Mouse (Mus musculus) lung, embryonic 15.5 days (tissue): ENCODE results near the gene Prkn. TPM values are rescaled to one million over a fixed set of nuclear protein-coding genes. Genes with fewer than 3 reads are reported as not detected.
"Not testable (repeated sequence)": the region's sequence is repeated elsewhere in the genome, so short reads cannot be mapped to it uniquely, and the experiment has no call there.

Source experiments
- ATAC-seq: fragments of 200-750 bp; cut with Nextera tagmentation; 2 replicates; pipeline ENCODE4 v1.8.0; 2017; ENCODE audit warnings: moderate number of reproducible peaks, borderline replicate concordance; ENCODE audit not compliant: low FRiP score, low TSS enrichment; ENCODE audit errors: extremely low read depth
- H3K27ac ChIP-seq: fragments of 300-500 bp; sonication (generic); 2 replicates; pipeline ENCODE4 v1.5.1; 2015; ENCODE audit warnings: moderate library complexity, mild to moderate bottlenecking, inconsistent platforms
- H3K27me3 ChIP-seq: fragments of 300-500 bp; sonication (generic); 2 replicates; pipeline ENCODE4 v1.6.1; 2015; ENCODE audit warnings: inconsistent platforms
- H3K36me3 ChIP-seq: fragments of 300-500 bp; sonication (generic); 2 replicates; pipeline ENCODE4 v1.6.1; 2015; ENCODE audit warnings: inconsistent platforms
- H3K4me1 ChIP-seq: fragments of 300-500 bp; sonication (generic); 2 replicates; pipeline ENCODE4 v1.6.1; 2015; ENCODE audit warnings: inconsistent platforms
- H3K4me2 ChIP-seq: fragments of 300-500 bp; sonication (generic); 2 replicates; pipeline ENCODE4 v1.6.1; 2015; ENCODE audit warnings: inconsistent platforms, mild to moderate bottlenecking, moderate library complexity
- H3K4me3 ChIP-seq: fragments of 300-500 bp; sonication (generic); 2 replicates; pipeline ENCODE4 v1.5.1; 2015; ENCODE audit warnings: mild to moderate bottlenecking, inconsistent platforms
- H3K9ac ChIP-seq: fragments of 300-500 bp; sonication (generic); 2 replicates; pipeline ENCODE4 v1.6.1; 2015; ENCODE audit warnings: inconsistent platforms
- H3K9me3 ChIP-seq: fragments of 300-500 bp; sonication (generic); 2 replicates; pipeline ENCODE4 v1.6.1; 2016; ENCODE audit warnings: inconsistent platforms
- WGBS: fragments of 180-500 bp; shearing (Covaris S2); methylation state at CpG from one replicate; pipeline ENCODE4 v1.1.7; 2015; 5-methylcytosine and 5-hydroxymethylcytosine counted together
- polyA plus RNA-seq: library from polyadenylated mRNA; unstranded; fragments of >200 nt; fragmentation: Nextera tagmentation; extraction: Ambion mirVana; gene quantifications from 2 replicates; pipeline ENCODE4 v1.2.1, GENCODE M21; 2015

Gene Prkn
- polyA plus RNA-seq, 1 experiment from 2014 or later: 0.90 TPM

DNA sequence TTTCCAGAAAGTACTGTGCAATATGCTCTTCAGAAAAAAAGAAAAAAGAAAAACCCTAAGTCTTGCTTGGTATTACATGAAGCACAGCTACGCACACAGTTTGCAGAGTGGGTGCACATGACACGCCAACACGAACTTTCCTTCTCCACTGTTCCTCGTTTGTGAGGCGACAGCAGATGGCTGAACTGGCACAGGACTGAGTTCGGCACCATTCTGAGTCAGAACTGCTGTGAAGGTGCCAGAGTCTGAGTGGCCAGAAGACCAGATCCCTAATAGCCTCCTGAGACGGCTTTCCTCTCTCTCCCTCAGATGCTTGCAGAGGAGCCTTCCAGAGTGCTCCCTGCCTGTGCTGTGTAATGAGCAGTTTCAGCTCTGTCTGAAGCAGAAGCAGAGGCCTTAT, 317.4 kb downstream of the Prkn start:
- Histone ChIP-seq H3K4me2 (no peak overlapping the region), H3K4me3 (no peak overlapping the region), H3K36me3 (no peaks in the 10 kb centered on the region), H3K9me3 (no peaks in the 10 kb centered on the region), H3K27ac (no peak overlapping the region), H3K4me1 (no peaks in the 10 kb centered on the region), H3K27me3 (no peaks in the 10 kb centered on the region), H3K9ac (no peak overlapping the region)
- no peak for ATAC-seq
- WGBS: 58% methylated on average over 7 of the region's 7 CpGs

DNA sequence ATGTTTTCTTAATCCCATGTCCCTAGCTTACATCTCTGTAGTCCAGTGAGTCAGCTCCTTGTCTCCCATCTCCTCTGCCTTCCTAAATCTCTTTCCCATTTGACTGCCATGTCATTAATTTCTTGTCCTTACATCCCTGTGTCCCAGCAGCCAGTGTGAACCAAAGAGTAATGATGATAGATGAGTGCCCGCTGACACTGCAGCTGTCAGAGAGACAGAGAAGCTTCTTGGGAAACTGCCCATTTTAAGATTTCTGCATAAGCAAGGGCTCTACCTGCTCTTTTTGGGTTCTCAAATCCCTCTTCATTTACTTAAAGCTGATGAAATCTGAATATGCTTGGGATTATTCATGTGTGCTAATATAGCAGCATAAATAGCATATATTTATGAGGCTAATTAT, 321.3 kb downstream of the Prkn start:
- H3K4me2 ChIP-seq: no peak overlapping the region
- H3K4me3 ChIP-seq: no peak overlapping the region
- no peak for ATAC-seq
- no peaks in the 10 kb centered on the region for H3K27me3 ChIP-seq
- no peak overlapping the region for H3K27ac ChIP-seq
- no peaks in the 10 kb centered on the region for H3K4me1 ChIP-seq
- no peak overlapping the region for H3K9ac ChIP-seq
- 73% methylated on average over 1 of the region's 1 CpGs for WGBS
- no peaks in the 10 kb centered on the region for H3K9me3 ChIP-seq
- no peaks in the 10 kb centered on the region for H3K36me3 ChIP-seq

DNA sequence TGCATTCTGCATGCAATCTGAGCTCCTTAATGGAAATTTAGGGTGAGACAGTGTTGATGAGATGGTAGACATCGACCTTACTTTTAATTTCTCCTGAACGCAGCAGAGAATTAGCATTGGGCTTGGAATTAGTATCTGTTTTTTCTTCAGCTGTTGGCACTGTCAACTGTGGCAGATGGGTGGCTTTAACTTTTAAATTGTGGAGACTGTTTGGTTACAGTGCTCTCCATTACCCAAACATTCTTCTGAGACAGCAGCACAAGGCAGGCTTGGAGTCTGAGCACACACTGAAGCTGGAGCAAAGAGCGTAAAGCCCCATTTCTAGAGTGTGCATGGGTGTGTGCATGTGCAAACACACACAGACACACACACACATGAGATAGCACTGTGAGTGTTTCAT, 322.6 kb downstream of the Prkn start:
- H3K27ac ChIP-seq: no peak overlapping the region
- no peak for ATAC-seq
- no peaks in the 10 kb centered on the region for H3K36me3 ChIP-seq
- WGBS: 75% methylated on average over 3 of the region's 3 CpGs
- H3K4me1 ChIP-seq: no peaks in the 10 kb centered on the region
- no peak overlapping the region for H3K4me3 ChIP-seq
- no peak overlapping the region for H3K4me2 ChIP-seq
- no peak overlapping the region for H3K9ac ChIP-seq
- H3K9me3 ChIP-seq: no peaks in the 10 kb centered on the region
- no peaks in the 10 kb centered on the region for H3K27me3 ChIP-seq

DNA sequence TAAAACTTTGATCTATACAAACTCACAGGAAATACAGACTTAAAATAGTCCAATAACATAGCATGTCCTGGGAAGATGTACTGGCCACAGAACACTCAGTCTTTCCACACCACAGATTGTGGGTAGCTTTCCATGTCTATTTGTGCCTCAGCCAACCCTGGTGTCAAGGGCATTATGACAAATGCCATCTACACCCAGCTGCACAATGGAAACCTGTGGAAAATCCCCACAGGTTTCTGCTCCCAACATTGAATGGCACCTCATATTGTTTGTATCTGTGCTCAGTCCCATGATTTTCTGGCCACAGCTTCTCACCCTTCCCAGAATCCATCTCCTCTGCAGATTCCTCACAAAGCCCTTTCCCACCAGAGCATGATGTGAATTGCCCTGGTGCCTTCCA, 347.2 kb downstream of the Prkn start:
- no peak overlapping the region for H3K4me3 ChIP-seq
- ATAC-seq: no peak

DNA sequence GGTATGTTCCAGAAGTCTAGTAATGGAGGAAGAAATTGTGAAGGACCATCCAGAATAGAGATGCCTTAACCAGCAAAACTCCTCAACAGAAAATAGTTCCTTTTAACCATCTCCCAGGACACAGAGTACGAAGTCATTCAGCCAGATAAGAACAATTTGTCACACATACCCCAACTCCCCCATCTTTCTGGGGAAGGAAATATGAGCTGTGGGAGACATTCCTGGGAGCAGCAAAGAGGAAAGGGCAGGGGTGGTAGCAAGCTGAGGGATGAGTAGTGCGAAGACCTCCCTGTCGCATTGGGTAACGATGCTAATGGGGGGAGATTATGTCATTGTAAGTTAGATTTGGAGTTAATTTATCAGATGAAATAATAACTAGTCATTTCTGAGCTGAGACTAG, 348.3 kb downstream of the Prkn start:
- H3K27ac ChIP-seq: no peak overlapping the region
- no peaks in the 10 kb centered on the region for H3K4me1 ChIP-seq
- H3K9me3 ChIP-seq: no peaks in the 10 kb centered on the region
- no peak overlapping the region for H3K4me2 ChIP-seq
- no peak overlapping the region for H3K9ac ChIP-seq
- no peak overlapping the region for H3K4me3 ChIP-seq
- ATAC-seq: no peak
- H3K36me3 ChIP-seq: no peaks in the 10 kb centered on the region
- WGBS: 36% methylated on average over 4 of the region's 4 CpGs
- H3K27me3 ChIP-seq: no peaks in the 10 kb centered on the region

More for the DNA sequence above, 347.2 kb downstream of the Prkn start:
- Histone ChIP-seq H3K9ac (no peak overlapping the region), H3K36me3 (no peaks in the 10 kb centered on the region), H3K27ac (no peak overlapping the region), H3K27me3 (no peaks in the 10 kb centered on the region), H3K9me3 (no peaks in the 10 kb centered on the region), H3K4me1 (no peaks in the 10 kb centered on the region), H3K4me2 (no peak overlapping the region)

DNA sequence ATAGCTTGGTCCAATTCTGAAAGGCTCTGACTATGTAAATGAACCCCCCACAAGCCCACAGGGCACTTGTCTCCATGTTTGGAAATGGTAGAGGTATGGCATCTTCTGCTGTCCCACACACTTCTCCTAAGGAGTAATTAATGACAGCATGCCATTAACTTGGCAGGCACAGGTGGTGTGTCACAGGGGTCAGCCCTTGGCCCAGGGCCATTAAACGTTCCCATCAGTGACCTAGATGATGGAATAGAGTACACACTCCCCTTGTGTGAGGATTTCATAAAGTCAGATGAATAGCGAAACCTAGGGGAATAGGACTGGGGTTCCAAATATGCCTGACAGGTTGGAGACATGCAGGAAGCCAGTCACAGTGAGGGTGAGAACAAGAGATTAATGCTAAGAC, 350.1 kb downstream of the Prkn start:
- Histone ChIP-seq H3K4me1 (no peaks in the 10 kb centered on the region), H3K9ac (no peak overlapping the region), H3K27me3 (no peaks in the 10 kb centered on the region), H3K4me2 (no peak overlapping the region), H3K4me3 (no peak overlapping the region), H3K27ac (no peak overlapping the region), H3K9me3 (no peaks in the 10 kb centered on the region), H3K36me3 (no peaks in the 10 kb centered on the region)
- ATAC-seq: no peak
- WGBS: 45% methylated on average over 2 of the region's 2 CpGs

DNA sequence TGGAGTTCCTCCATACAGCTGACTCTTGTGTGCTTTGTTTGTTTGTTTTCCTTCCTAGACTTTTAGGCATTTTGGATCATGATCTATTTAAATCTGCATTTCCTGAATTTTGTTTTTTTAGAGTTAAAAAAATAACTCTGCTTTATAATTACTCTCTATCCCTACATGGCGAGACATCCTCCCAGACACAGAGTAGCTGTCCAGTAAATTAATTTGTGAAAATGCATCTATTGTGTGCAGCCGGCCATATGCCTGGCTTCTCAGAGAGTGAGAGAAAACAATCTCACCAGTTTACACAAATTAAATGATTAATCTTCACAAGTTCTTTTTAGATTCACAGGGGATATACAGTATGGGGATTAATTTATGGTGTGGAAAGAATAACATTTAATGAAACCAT, 357.9 kb downstream of the Prkn start:
- no peak overlapping the region for H3K4me3 ChIP-seq
- no peak for ATAC-seq
- no peak overlapping the region for H3K27ac ChIP-seq
- H3K9ac ChIP-seq: no peak overlapping the region
- no peaks in the 10 kb centered on the region for H3K27me3 ChIP-seq
- no peaks in the 10 kb centered on the region for H3K9me3 ChIP-seq
- WGBS: 48% methylated on average over 2 of the region's 2 CpGs
- H3K4me2 ChIP-seq: no peak overlapping the region
- no peaks in the 10 kb centered on the region for H3K4me1 ChIP-seq
- H3K36me3 ChIP-seq: no peaks in the 10 kb centered on the region

DNA sequence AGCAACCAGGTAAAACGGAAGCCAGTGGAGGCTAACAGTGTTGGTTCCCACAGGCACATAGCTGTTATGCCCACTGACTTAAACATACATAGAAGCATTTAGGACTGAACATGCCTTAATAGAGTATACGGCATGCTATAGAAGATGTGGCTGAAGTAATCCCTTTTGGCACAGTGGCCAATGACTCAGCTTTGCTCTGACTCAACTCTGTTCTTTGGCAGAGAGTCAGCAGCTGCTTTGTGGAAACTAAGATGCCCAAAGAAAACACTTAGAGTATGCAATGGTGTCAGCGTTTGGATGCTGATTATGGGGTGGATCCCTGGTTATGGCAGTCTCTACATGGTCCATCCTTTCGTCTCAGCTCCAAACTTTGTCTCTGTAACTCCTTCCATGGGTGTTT, 368.9 kb downstream of the Prkn start:
- WGBS: 74% methylated on average over 4 of the region's 4 CpGs

DNA sequence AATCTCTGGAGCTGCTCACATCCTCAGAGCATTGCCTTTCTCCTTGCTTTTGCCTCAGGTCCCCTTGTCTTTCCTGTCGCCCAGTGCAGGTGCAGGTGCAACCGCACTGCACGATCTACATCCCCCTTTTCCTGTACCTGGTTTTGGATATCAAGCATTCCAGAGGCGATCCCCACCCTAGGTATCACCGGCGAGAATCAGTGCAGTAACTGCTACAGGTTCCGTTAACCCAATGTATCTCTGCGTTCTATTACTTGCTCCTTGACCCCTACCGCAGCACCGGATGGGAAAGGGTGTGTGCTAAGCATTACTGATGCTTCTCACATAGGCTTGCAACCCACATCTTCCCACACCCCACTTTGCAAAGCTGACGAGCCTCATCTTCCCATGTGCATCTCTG, 370.8 kb downstream of the Prkn start:
- Histone ChIP-seq H3K4me1 (no peaks in the 10 kb centered on the region), H3K27me3 (no peaks in the 10 kb centered on the region), H3K4me2 (no peak overlapping the region), H3K9ac (no peak overlapping the region), H3K9me3 (no peaks in the 10 kb centered on the region), H3K4me3 (no peak overlapping the region), H3K36me3 (no peaks in the 10 kb centered on the region), H3K27ac (no peak overlapping the region)
- 77% methylated on average over 11 of the region's 11 CpGs for WGBS
- no peak for ATAC-seq

More for the DNA sequence above, 368.9 kb downstream of the Prkn start:
- H3K27me3 ChIP-seq, H3K9ac ChIP-seq, H3K9me3 ChIP-seq, H3K4me1 ChIP-seq, H3K4me2 ChIP-seq, H3K36me3 ChIP-seq, H3K4me3 ChIP-seq, ATAC-seq, H3K27ac ChIP-seq: not testable (repeated sequence)

DNA sequence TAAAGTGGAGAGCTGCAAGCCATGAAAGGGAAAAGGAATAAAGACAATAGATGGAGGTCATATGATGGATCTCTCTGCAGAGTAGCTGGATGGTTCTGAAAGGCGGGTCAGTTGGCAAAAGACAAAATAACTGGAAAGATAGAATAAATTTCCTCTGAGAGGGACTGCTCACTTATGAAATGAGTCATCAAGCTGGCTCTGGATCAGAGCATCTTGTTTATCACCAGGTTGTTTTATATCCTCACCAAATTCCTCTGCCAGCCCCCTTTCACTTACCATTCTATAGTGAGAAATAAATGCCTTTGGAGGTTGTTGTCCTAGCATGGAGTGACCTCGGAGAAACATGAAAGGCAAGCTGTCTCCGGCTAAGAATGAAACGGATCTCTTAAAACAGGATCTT, 371.4 kb downstream of the Prkn start:
- WGBS: 45% methylated on average over 4 of the region's 4 CpGs
- H3K9ac ChIP-seq: no peak overlapping the region
- H3K27ac ChIP-seq: no peak overlapping the region
- no peak overlapping the region for H3K4me3 ChIP-seq
- H3K4me1 ChIP-seq: no peaks in the 10 kb centered on the region
- no peak overlapping the region for H3K4me2 ChIP-seq
- no peaks in the 10 kb centered on the region for H3K9me3 ChIP-seq
- ATAC-seq: no peak
- no peaks in the 10 kb centered on the region for H3K36me3 ChIP-seq
- H3K27me3 ChIP-seq: no peaks in the 10 kb centered on the region

DNA sequence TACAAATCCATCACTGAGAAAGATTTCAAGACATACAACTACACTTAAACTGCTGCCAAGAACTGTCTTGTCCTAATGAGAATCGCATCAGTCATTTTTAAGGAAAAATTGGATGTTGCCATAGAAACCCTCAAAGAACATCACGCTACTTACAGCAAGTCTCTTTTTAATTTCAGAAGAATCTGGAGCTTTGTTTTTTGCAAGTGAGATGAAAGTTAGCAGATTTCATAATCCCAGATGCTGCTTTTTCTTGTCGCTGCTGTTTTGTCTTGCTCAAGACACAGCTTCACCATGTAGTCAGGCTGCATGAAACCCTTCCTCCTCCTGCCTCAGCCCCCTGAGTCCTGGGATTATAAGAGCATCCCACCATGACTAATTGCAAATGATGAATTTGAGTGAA, 373.5 kb downstream of the Prkn start:
- WGBS: 85% methylated on average over 3 of the region's 3 CpGs

DNA sequence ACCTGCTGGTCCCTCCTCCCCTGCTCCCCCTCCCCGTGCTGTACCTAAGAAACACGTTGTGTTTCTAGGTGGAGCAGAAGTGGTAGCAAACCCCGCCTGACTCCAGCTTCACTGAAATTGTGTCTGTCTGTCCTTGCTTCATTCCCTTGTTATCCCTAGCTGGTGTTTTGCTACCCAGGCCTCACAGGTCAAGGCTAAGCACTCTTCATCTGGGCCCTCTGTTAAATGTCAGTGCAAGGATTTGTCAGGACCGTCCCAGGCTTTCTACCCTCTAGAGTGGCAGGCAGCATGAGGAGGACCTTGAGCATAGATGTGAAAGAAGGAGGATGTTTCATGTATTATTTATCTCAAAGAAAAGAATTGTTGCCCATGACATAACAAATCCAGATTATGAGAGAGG, 388.8 kb downstream of the Prkn start:
- H3K9me3 ChIP-seq: no peaks in the 10 kb centered on the region
- H3K27me3 ChIP-seq: no peaks in the 10 kb centered on the region
- no peak overlapping the region for H3K4me2 ChIP-seq
- WGBS: 62% methylated on average over 4 of the region's 4 CpGs
- H3K4me1 ChIP-seq: no peaks in the 10 kb centered on the region
- no peaks in the 10 kb centered on the region for H3K36me3 ChIP-seq
- no peak for ATAC-seq
- H3K9ac ChIP-seq: no peak overlapping the region
- no peak overlapping the region for H3K27ac ChIP-seq
- H3K4me3 ChIP-seq: no peak overlapping the region

More for the DNA sequence above, 373.5 kb downstream of the Prkn start:
- Histone ChIP-seq H3K27ac (no peak overlapping the region), H3K9ac (no peak overlapping the region), H3K36me3 (no peaks in the 10 kb centered on the region), H3K4me3 (no peak overlapping the region), H3K4me1 (no peaks in the 10 kb centered on the region), H3K9me3 (no peaks in the 10 kb centered on the region), H3K27me3 (no peaks in the 10 kb centered on the region), H3K4me2 (no peak overlapping the region)
- no peak for ATAC-seq

DNA sequence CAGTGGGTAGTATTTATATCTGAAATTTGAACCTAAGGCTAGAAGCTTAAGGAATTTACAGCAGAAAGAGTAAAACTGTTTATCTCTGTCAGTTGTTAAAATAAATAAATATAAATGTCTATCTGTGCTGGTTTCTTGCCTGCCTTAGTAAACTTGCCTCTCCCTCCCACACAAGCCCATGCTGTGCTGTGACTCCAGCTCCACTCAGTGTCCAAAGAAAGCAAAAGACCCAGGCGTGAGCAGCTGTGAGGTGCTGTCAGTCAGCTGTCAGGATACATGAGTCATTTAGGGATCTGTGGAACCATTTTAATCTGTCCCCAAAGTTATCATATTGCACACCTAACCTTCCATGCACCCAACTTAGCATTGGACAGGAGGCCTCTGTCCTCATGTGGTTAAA, 389.2 kb downstream of the Prkn start:
- no peak overlapping the region for H3K9ac ChIP-seq
- 38% methylated on average over 1 of the region's 1 CpGs for WGBS
- no peaks in the 10 kb centered on the region for H3K4me1 ChIP-seq
- H3K36me3 ChIP-seq: no peaks in the 10 kb centered on the region
- H3K27ac ChIP-seq: no peak overlapping the region
- H3K9me3 ChIP-seq: no peaks in the 10 kb centered on the region
- no peak for ATAC-seq
- no peak overlapping the region for H3K4me3 ChIP-seq
- no peak overlapping the region for H3K4me2 ChIP-seq
- H3K27me3 ChIP-seq: no peaks in the 10 kb centered on the region
